Mouse (Mus musculus) cerebellum, adult 2 months (tissue): ENCODE measurements at regions not wholly inside any gene's neighbourhood (a gene's known extent, or its start where the extent isn't known, plus 50 kb on each side); places are given as distances from the start of the nearest gene placed in this dataset.

Experiments
- CTCF ChIP-seq: fragments of 200-500 bp; IDR thresholded peaks from 2 replicates; pipeline ENCODE4 v1.5.1; 2011; ENCODE audit warnings: low read depth, mild to moderate bottlenecking, control low read depth, low read length, moderate library complexity, borderline replicate concordance; ENCODE audit not compliant: insufficient read depth
- POLR2A ChIP-seq: fragments of 200-500 bp; IDR thresholded peaks from 2 replicates; pipeline ENCODE4 v1.6.1; 2011; ENCODE audit warnings: low read length, control low read depth, borderline replicate concordance; ENCODE audit not compliant: insufficient read depth

- no peak for TF ChIP-seq CTCF
- no peak for TF ChIP-seq POLR2A
Observed at GRCm38 (mm10) chr1:150240110-150240509, 79.1 kb upstream of the Pdc start.
